Mouse (Mus musculus) urinary bladder, postnatal 10 days (tissue): ENCODE results near the gene Def8.
"Not testable (repeated sequence)": the region's sequence is repeated elsewhere in the genome, so short reads cannot be mapped to it uniquely, and the experiment has no call there.

Experiments used
- DNase-seq: peaks from one replicate; pipeline ENCODE4 v3.0.0; 2022; ENCODE audit warnings: low spot score

Def8 gene

GRCm38 (mm10) chr8:123433241-123433974, 10.1 kb downstream of the Def8 start:
- not testable (repeated sequence) for DNase-seq

GRCm38 (mm10) chr8:123441788-123442187, 18.5 kb downstream of the Def8 start:
- no peak for DNase-seq

- no peak for DNase-seq
These were observed 19.0 kb downstream of the Def8 start for GRCm38 (mm10) chr8:123442351-123442750.

GRCm38 (mm10) chr8:123442871-123443575, 19.7 kb downstream of the Def8 start:
- peak; percentile 57 for DNase-seq

- DNase-seq, result no peak
These were observed 20.2 kb downstream of the Def8 start for GRCm38 (mm10) chr8:123443576-123443921.

GRCm38 (mm10) chr8:123444131-123444530, 20.8 kb downstream of the Def8 start:
- DNase-seq, result no peak

GRCm38 (mm10) chr8:123445981-123446380, 22.7 kb downstream of the Def8 start:
- DNase-seq, result no peak

GRCm38 (mm10) chr8:123446799-123447198, 23.5 kb downstream of the Def8 start:
- no peak for DNase-seq

GRCm38 (mm10) chr8:123450783-123451182, 27.5 kb downstream of the Def8 start:
- no peak for DNase-seq

GRCm38 (mm10) chr8:123451747-123452146, 28.4 kb downstream of the Def8 start:
- DNase-seq, result not testable (repeated sequence)

- DNase-seq, result no peak
These were observed 28.8 kb downstream of the Def8 start for GRCm38 (mm10) chr8:123452149-123452548.

- no peak for DNase-seq
These were observed 30.0 kb downstream of the Def8 start for GRCm38 (mm10) chr8:123453291-123453690.

GRCm38 (mm10) chr8:123453951-123454350, 30.6 kb downstream of the Def8 start:
- no peak for DNase-seq

- no peak for DNase-seq
These were observed 31.2 kb downstream of the Def8 start for GRCm38 (mm10) chr8:123454559-123454958.

- no peak for DNase-seq
These were observed 40.3 kb downstream of the Def8 start for GRCm38 (mm10) chr8:123463651-123464050.

- no peak for DNase-seq
These were observed 44.1 kb downstream of the Def8 start for GRCm38 (mm10) chr8:123467476-123467875.

GRCm38 (mm10) chr8:123472991-123473390, 49.7 kb downstream of the Def8 start:
- not testable (repeated sequence) for DNase-seq

- DNase-seq, result not testable (repeated sequence)
These were observed 51.2 kb downstream of the Def8 start for GRCm38 (mm10) chr8:123474549-123474948.

- no peak for DNase-seq
These were observed 53.8 kb downstream of the Def8 start for GRCm38 (mm10) chr8:123476911-123477736.

- DNase-seq, result peak; percentile 66
These were observed 54.5 kb downstream of the Def8 start, which contains the start of gene Afg3l1 for GRCm38 (mm10) chr8:123477737-123478258. TSS of gene Afg3l1 (plus strand) at chr8:123477903.

GRCm38 (mm10) chr8:123478456-123479218, 55.3 kb downstream of the Def8 start:
- DNase-seq, result no peak

- no peak for DNase-seq
These were observed 59.3 kb downstream of the Def8 start for GRCm38 (mm10) chr8:123482627-123483026.
